Mouse (Mus musculus): ENCODE results near the gene 1700047I17Rik2. TPM values are rescaled to one million over a fixed set of nuclear protein-coding genes. Genes with fewer than 3 reads are reported as not detected.

Gene 1700047I17Rik2
- total RNA-seq, 2 experiments from 2014 or later = 0.59 to 5.4 TPM

Other genes with a start within 250 kb of the 1700047I17Rik2 start
- not detected for gene Gm20403, start 213.1 kb upstream of the 1700047I17Rik2 start, total RNA-seq (2021)
- gene Baz1a, start 185.2 kb upstream of the 1700047I17Rik2 start, total RNA-seq (2021) = 1 to 10 TPM; 3.6 to 4.1 TPM
- gene 2700097O09Rik, start 119.5 kb upstream of the 1700047I17Rik2 start, total RNA-seq (2021) = 1 to 10 TPM; 8.8 TPM
- 10 to 100 TPM; 73.7 to 94.3 TPM for gene Srp54a, start 119.3 kb upstream of the 1700047I17Rik2 start, total RNA-seq (2021)
- gene Fam177a, start 75.1 kb upstream of the 1700047I17Rik2 start, total RNA-seq (2021) = 1 to 10 TPM; 3.1 to 8.3 TPM
- gene Srp54b, start 44.5 kb upstream of the 1700047I17Rik2 start, total RNA-seq (2021) = 10 to 100 TPM; 32.1 to 37.5 TPM
- gene Srp54c, start 30.6 kb downstream of the 1700047I17Rik2 start, total RNA-seq (2021) = 10 to 100 TPM; 28.1 to 30.5 TPM
- 10 to 100 TPM; 10.4 to 10.7 TPM for gene 1110008L16Rik, start 100.0 kb downstream of the 1700047I17Rik2 start, total RNA-seq (2021)
- 10 to 100 TPM; 10.2 to 12.1 TPM for gene Ppp2r3c, start 103.4 kb downstream of the 1700047I17Rik2 start, total RNA-seq (2021)
- 100 to 1,000 TPM; 165 to 168 TPM for gene Psma6, start 184.6 kb downstream of the 1700047I17Rik2 start, total RNA-seq (2021)